Mouse (Mus musculus) ES-E14 (cell line): ENCODE measurements around the gene Znfx1.

Source experiments
- CHD2 ChIP-seq: IDR thresholded peaks from 2 replicates; pipeline ENCODE4 v1.6.1; 2014; ENCODE audit warnings: mild to moderate bottlenecking, low read depth, low read length, inconsistent platforms
- ZC3H11A ChIP-seq: IDR thresholded peaks from 2 replicates; pipeline ENCODE4 v1.6.1; 2012; ENCODE audit warnings: low read depth, mild to moderate bottlenecking, inconsistent platforms, low read length, borderline replicate concordance

GRCm38 (mm10) chr2:167059536-167059935 is 3.3 kb downstream of the Znfx1 start:
- TF ChIP-seq ZC3H11A (no peak), CHD2 (no peak)
